Mouse (Mus musculus) CH12.LX (cell line): Measurements from ENCODE around the gene Wnt7a. TPM values are rescaled to one million over a fixed set of nuclear protein-coding genes. Genes with fewer than 3 reads are reported as not detected.

Experiments
- DNase-seq: peaks from one replicate; pipeline ENCODE4 v3.0.0-alpha.2; 2013; ENCODE audit errors: extremely low read depth
- H3K27ac ChIP-seq: 2 replicates; pipeline ENCODE4 v1.5.1; 2012; ENCODE audit warnings: low read depth, mild to moderate bottlenecking, control low read depth, moderate library complexity; ENCODE audit not compliant: insufficient read depth
- H3K27me3 ChIP-seq: replicated peaks from 2 replicates; pipeline ENCODE3; 2012; ENCODE audit warnings: inconsistent platforms
- H3K36me3 ChIP-seq, 2 experiments: replicated peaks in 1 of 2; 2 replicates each; pipeline versions ENCODE3 to v1.6.1; 2012; ENCODE audit warnings: inconsistent platforms in 1 of 2, low read length in 1 of 2, mild to moderate bottlenecking in 1 of 2, mixed read lengths in 1 of 2, moderate library complexity in 1 of 2; ENCODE audit not compliant: control insufficient read depth in 1 of 2, insufficient read depth in 1 of 2
- H3K4me1 ChIP-seq, 2 experiments: 2 replicates each; pipeline ENCODE4 v1.6.1; 2012; ENCODE audit warnings: inconsistent platforms in 1 of 2, moderate library complexity in 1 of 2; ENCODE audit not compliant: insufficient read depth in 2 of 2, control insufficient read depth in 1 of 2
- H3K4me2 ChIP-seq: 2 replicates; pipeline ENCODE4 v1.6.1; 2012; ENCODE audit warnings: low read depth, mild to moderate bottlenecking, control low read depth; ENCODE audit not compliant: poor library complexity, insufficient read depth, severe bottlenecking
- H3K4me3 ChIP-seq, 3 experiments: fragments of 150-350 bp in 1 of 3; sonication (generic) in 1 of 3; replicated peaks in 1 of 3; 2 replicates each; pipeline versions ENCODE3 to v1.5.1; 2011 to 2012; ENCODE audit warnings: low read depth in 2 of 3, low read length in 2 of 3, mild to moderate bottlenecking in 2 of 3, moderate library complexity in 2 of 3, control low read depth in 1 of 3, improper control_type of control experiment in 1 of 3, inconsistent platforms in 1 of 3, mixed read lengths in 1 of 3; ENCODE audit not compliant: poor library complexity in 1 of 3
- H3K79me2 ChIP-seq: replicated peaks from 2 replicates; pipeline ENCODE4 v1.6.1; 2012; ENCODE audit warnings: mild to moderate bottlenecking, moderate library complexity; ENCODE audit not compliant: control insufficient read depth, poor library complexity, insufficient read depth, severe bottlenecking; ENCODE audit errors: extremely low read depth
- H3K9ac ChIP-seq: 2 replicates; pipeline ENCODE4 v1.6.1; 2012; ENCODE audit warnings: low read depth, mild to moderate bottlenecking, control low read depth, moderate library complexity; ENCODE audit not compliant: insufficient read depth
- H3K9me3 ChIP-seq: replicated peaks from 2 replicates; pipeline ENCODE3; 2012; ENCODE audit warnings: low read length, inconsistent platforms, mixed read lengths
- BHLHE40 ChIP-seq: IDR thresholded peaks from 2 replicates; pipeline ENCODE4 v1.6.1; 2011; ENCODE audit warnings: mild to moderate bottlenecking, low read depth, low read length, improper control_type of control experiment
- CHD1 ChIP-seq: IDR thresholded peaks from 2 replicates; pipeline ENCODE4 v1.6.1; 2012; ENCODE audit warnings: low read depth, low read length, improper control_type of control experiment, inconsistent platforms
- CHD2 ChIP-seq: IDR thresholded peaks from 2 replicates; pipeline ENCODE4 v1.6.1; 2011; ENCODE audit warnings: low read length, improper control_type of control experiment
- EP300 ChIP-seq: IDR thresholded peaks from 2 replicates; pipeline ENCODE4 v1.6.1; 2011; ENCODE audit warnings: low read length, improper control_type of control experiment
- GABPA ChIP-seq: IDR thresholded peaks from 2 replicates; pipeline ENCODE4 v1.6.1; 2012; ENCODE audit warnings: low read depth, low read length, improper control_type of control experiment, inconsistent platforms; ENCODE audit not compliant: insufficient replicate concordance
- JUN ChIP-seq: IDR thresholded peaks from 2 replicates; pipeline ENCODE4 v1.6.1; 2011; ENCODE audit warnings: low read depth, mild to moderate bottlenecking, low read length, improper control_type of control experiment, moderate library complexity; ENCODE audit not compliant: insufficient read depth
- MAX ChIP-seq: IDR thresholded peaks from 2 replicates; pipeline ENCODE4 v1.6.1; 2011; ENCODE audit warnings: low read length, improper control_type of control experiment
- MAZ ChIP-seq: IDR thresholded peaks from 2 replicates; pipeline ENCODE4 v1.6.1; 2012; ENCODE audit warnings: low read depth, mild to moderate bottlenecking, inconsistent platforms, low read length, improper control_type of control experiment, moderate library complexity
- MXI1 ChIP-seq: IDR thresholded peaks from 2 replicates; pipeline ENCODE4 v1.6.1; 2011; ENCODE audit warnings: mild to moderate bottlenecking, low read depth, low read length, improper control_type of control experiment
- MYC ChIP-seq: IDR thresholded peaks from 2 replicates; pipeline ENCODE4 v1.6.1; 2011; ENCODE audit warnings: low read depth, mild to moderate bottlenecking, improper control_type of control experiment, low read length
- NELFE ChIP-seq: IDR thresholded peaks from 2 replicates; pipeline ENCODE4 v1.6.1; 2011; ENCODE audit warnings: low read depth, low read length, improper control_type of control experiment
- POLR2A ChIP-seq: IDR thresholded peaks from 2 replicates; pipeline ENCODE4 v1.6.1; 2011; ENCODE audit warnings: low read depth, mild to moderate bottlenecking, improper control_type of control experiment, low read length
- POLR2AphosphoS2 ChIP-seq: IDR thresholded peaks from 2 replicates; pipeline ENCODE4 v1.6.1; 2011; ENCODE audit warnings: low read depth, low read length, improper control_type of control experiment
- RCOR1 ChIP-seq: conservative IDR thresholded peaks from 2 replicates; pipeline ENCODE4 v1.6.1; 2012; ENCODE audit warnings: low read depth, mild to moderate bottlenecking, inconsistent platforms, low read length, improper control_type of control experiment
- SIN3A ChIP-seq: IDR thresholded peaks from 2 replicates; pipeline ENCODE4 v1.6.1; 2012; ENCODE audit warnings: low read length, improper control_type of control experiment, inconsistent platforms
- SMC3 ChIP-seq: IDR thresholded peaks from 2 replicates; pipeline ENCODE4 v1.6.1; 2011; ENCODE audit warnings: low read depth, low read length, improper control_type of control experiment
- TBP ChIP-seq: conservative IDR thresholded peaks from 2 replicates; pipeline ENCODE4 v1.6.1; 2011; ENCODE audit warnings: low read depth, low read length, improper control_type of control experiment
- USF1 ChIP-seq: IDR thresholded peaks from 2 replicates; pipeline ENCODE4 v1.6.1; 2014; ENCODE audit warnings: low read depth, mild to moderate bottlenecking, inconsistent platforms, low read length, improper control_type of control experiment
- ZMIZ1 ChIP-seq: IDR thresholded peaks from 2 replicates; pipeline ENCODE4 v1.6.1; 2012; ENCODE audit warnings: low read depth, mild to moderate bottlenecking, inconsistent platforms, low read length, improper control_type of control experiment
- ZNF384 ChIP-seq: IDR thresholded peaks from 2 replicates; pipeline ENCODE4 v1.6.1; 2012; ENCODE audit warnings: low read depth, low read length, improper control_type of control experiment, inconsistent platforms
- dilution Hi-C: fragments of 300-500 bp; cut with MboI; formaldehyde crosslinking; loops from 2 replicates; pipeline ENCODE4 v1.14.3; 2020; ENCODE audit warnings: low sequenced_read_pairs; ENCODE audit not compliant: extremely low pct_unique_long_range_greater_than_20kb, extremely low pct_ligation_motif_present
- in situ Hi-C: fragments of 300-500 bp; cut with MboI; formaldehyde crosslinking; loops from 3 replicates; pipeline ENCODE4 v1.14.3; 2019; ENCODE audit warnings: low sequenced_read_pairs, low pct_ligation_motif_present, low pct_unique_long_range_greater_than_20kb, mixed read lengths
- polyA plus RNA-seq: library from polyadenylated mRNA; unstranded; fragments of >175 nt; gene quantifications from 2 replicates; pipeline ENCODE4 v1.2.1, GENCODE M21; 2012; ENCODE audit warnings: low read depth; ENCODE audit not compliant: insufficient read length
- total RNA-seq, 2 experiments: library from RNA; depleted of rRNA; stranded (reverse); fragments of 300-350 nt in 1 of 2; fragments of >200 nt in 1 of 2; gene quantifications; 2 replicates each; pipeline ENCODE4 v1.2.3; 2012 to 2014

Wnt7a gene
- total and polyA plus RNA-seq, 3 experiments = not detected

DNA sequence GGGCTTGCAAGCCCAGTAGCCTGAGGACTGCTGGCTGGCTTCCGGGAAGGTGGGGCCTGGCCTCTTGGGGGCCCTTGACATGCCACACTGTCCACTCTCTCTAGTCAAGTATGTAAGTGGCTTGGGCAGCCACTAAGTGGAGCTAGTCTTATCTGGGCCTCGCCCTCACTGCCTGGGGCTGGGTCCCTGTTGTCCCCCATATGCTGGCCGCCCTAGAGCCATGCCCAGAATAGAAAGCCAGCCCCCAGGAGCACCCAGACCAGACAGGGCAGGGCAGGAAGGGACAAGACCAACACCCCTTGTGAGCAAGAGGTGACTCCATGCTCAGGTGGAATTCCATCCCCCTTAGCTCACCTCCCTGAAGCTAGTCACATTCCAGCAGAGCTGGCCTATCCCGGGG lies 22.0 kb downstream of the Wnt7a start:
- in situ Hi-C loops = no loop called here
- Histone ChIP-seq H3K4me3 (no peak overlapping the region), H3K4me1 (peaks cover 4 to 6% of the 10 kb centered on the region in 2 experiments; a peak in 2 of 4 replicates), H3K27ac (no peak overlapping the region), H3K27me3 (peaks cover 86% of the 10 kb centered on the region), H3K79me2 (no peaks in the 10 kb centered on the region), H3K9me3 (no peaks in the 10 kb centered on the region), H3K4me2 (no peak overlapping the region), H3K9ac (no peak overlapping the region), H3K36me3 (no peaks in the 10 kb centered on the region)
- DNase-seq = no peak
- dilution Hi-C loops = no loop called here
- TF ChIP-seq ZMIZ1 (no peak), MYC (no peak), JUN (no peak), CHD2 (no peak), POLR2A (no peak), BHLHE40 (no peak), RCOR1 (no peak), SMC3 (no peak)

DNA sequence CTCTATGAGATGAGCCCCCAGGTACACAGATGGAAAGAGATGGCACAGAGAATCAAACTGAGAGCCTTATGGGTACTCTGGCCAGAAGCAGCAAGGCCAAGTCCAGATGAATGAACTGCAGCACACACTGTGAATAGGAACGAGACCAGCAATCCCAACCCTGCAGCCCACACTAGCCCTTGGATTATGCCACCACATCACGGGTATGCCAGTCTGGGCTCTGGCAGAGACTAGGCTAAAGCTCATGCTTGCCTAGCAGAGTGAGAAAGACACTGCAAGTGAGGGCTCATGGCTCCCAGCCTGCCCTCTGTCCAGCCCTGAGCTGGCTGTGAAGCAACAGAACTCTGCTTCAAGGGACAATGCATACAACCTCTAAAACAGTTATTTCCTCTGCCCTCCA lies 26.7 kb downstream of the Wnt7a start:
- Histone ChIP-seq H3K4me3 (no peak overlapping the region), H3K9ac (no peak overlapping the region), H3K36me3 (no peaks in the 10 kb centered on the region), H3K27ac (no peak overlapping the region), H3K79me2 (no peaks in the 10 kb centered on the region), H3K9me3 (no peaks in the 10 kb centered on the region), H3K27me3 (peaks cover 96% of the 10 kb centered on the region), H3K4me2 (no peak overlapping the region), H3K4me1 (peaks cover 4 to 6% of the 10 kb centered on the region in 2 experiments; a peak in 2 of 4 replicates)
- in situ Hi-C loops (no loop called here), dilution Hi-C loops (no loop called here)
- no peak for DNase-seq
- TF ChIP-seq JUN (no peak), NELFE (no peak), ZNF384 (no peak), SIN3A (no peak), TBP (no peak), MAX (no peak), MAZ (no peak), BHLHE40 (no peak), POLR2A (no peak), EP300 (no peak), RCOR1 (no peak), CHD1 (no peak), GABPA (no peak), ZMIZ1 (no peak), USF1 (no peak), POLR2AphosphoS2 (no peak), MXI1 (no peak)
